Mouse (Mus musculus) adipocyte (in vitro differentiated cells): ENCODE measurements at regions not wholly inside any gene's neighbourhood (a gene's known extent, or its start where the extent isn't known, plus 50 kb on each side); places are given as distances from the start of the nearest gene placed in this dataset.
A peak's percentile ranks its signal among the peaks of the same experiment; 100 is the strongest.

Experiments used
- DNase-seq: peaks from one replicate; pipeline ENCODE4 v3.0.0-alpha.2; 2016; ENCODE audit warnings: low spot score

DNA sequence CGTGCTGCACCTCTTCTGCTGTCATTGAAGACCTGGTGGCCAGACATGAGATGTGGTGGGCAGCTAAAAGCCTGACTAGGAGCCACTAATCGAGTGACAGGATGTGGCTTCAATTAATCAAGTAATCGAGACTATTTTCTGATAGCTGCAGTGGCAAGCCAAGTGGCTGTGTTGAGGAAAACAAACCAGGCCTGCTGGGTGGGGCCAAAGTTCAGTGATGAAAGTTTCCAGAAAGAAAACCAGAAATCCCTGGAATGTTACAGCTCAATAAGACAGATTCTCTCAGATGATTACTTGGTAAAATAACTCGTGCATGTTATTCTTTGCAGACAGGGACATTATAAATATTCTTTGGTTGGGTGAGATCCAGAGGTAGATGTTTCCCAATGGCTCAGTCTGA is 564.4 kb upstream of the Tbl1xr1 start:
- DNase-seq, result no peak

DNA sequence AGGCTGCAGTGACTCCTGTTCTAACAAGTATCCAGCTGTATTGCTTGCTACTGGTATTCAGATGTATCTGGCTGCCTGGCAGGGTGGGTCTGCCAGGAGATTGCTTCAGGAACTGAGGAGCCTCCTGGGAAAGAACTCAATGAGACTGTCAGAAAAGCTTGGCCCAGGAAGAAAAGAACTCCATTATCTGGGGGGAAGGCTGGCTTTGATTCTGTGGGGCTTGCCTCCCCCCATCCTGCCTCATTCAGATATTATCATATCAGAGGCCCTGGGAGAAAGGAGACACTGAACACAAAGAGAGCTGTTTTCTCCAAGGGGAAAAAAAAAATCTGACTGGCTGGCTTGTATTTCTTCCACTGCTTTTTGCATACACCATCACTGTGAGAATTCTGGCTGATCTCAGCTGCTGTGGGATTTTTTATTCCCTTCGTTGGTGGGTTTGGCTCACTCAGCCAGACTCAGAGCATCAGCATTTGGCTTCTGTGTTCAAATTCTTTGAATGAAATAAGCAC is 552.0 kb upstream of the Tbl1xr1 start:
- peak; percentile 39 for DNase-seq

DNA sequence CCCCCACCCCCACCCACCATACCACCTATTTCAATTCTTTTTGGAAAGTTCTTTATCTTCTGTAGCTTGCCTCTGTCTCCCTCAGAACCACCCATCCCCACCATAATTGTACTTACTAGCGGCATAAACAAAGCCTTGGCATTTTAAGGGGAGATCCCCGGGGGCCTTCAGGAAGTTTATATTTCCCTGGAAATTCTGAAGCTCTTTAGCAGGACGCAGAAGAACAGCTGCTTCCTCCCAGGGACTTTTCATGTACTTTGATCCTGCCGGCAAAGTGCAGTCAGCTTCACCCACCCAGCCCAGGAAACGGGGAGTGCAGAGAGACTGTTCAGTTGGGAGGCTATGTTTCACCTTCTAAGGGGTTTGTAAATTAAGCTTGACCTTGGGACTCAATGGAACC is 545.6 kb upstream of the Tbl1xr1 start:
- DNase-seq, result no peak

DNA sequence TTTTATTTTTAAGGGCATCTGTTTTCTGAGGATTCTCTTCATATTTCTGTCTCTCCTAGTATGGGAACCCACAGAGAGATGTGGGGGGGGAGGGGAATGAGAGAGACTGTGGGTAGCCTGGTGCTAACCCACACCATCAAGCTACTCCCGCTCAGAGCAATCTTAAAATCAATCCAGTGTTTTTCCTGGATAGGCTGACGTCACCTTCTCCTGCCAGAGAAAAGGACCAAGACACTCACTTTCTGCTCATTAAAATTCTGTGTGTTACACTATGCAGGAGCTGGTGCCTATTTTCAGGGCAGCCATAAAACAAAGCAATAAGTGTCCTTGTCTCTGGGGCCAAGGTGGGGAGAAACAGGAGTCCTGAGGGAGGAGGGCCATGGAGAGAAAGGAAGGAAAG is 537.3 kb upstream of the Tbl1xr1 start:
- DNase-seq, result no peak

DNA sequence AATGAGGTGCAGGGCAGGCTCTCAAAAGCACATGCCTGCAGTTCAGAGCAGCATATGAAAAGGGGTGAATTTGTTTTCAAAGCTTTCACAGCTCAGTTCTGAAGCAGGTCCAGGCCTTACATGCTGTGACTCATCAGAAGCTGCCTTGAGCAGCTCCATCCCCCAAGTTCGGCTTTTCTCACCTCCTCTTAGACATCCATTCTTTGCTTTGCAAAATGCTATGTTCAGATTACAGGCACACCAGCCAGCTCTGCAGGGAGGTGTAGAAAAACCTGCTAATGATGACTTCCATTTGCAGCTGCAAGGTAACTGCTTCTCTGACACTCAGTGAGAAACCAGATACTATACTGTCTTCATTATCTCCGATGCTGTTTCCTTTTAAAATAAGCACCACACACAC is 532.0 kb upstream of the Tbl1xr1 start:
- no peak for DNase-seq

DNA sequence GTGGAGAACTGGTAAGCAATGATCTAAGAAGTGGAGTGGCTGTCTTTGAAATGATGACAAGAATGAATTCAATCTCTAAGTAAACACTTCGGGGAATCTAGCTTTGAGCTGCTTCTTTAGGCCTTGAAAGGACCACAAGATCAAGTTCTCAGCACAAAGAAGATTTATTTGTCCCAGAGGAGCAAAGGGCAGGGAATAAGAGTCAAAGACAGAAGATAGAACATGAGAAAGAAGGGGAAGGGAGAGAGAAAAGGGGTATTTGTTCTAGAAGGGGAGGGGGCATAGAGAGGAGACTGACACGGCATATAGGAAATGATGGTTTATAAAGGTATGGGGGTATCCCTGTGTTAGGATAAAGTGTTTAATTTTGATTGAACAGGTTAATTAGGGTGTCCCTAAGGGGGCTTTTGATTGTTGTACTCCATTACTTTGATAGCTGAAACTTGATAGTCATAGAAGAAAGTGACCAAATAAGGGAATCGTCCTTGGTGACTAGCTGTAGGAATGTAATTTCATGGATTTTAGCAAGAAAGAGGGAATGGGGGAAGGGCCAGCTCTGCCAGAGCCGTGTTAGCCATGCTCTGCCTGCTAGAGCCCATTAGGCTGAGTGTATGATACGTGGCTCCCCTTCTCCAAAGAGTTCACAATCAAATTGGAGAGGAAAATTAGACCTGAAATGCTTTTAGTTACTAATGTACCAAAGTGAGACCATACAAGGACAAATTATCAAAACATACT is 531.1 kb upstream of the Tbl1xr1 start:
- no peak for DNase-seq

DNA sequence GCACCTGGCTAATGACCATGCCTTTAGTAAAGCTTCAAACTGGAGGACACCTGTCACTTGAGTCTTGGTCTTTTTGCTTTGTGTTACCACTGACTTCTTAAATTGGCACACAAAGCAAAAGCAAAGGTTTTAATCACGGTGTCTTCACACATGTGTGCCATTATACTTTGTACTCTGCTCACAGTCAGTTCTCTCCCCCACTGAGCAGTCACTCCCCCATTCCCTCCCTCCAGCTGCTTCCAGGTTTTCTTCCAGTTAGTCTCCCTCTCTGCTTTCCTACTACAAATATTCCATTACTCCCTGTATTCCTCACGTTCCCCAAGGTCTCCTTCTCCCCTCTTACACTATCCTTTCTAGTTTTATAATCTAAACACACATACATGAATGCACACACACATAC is 530.0 kb upstream of the Tbl1xr1 start:
- DNase-seq, result no peak

DNA sequence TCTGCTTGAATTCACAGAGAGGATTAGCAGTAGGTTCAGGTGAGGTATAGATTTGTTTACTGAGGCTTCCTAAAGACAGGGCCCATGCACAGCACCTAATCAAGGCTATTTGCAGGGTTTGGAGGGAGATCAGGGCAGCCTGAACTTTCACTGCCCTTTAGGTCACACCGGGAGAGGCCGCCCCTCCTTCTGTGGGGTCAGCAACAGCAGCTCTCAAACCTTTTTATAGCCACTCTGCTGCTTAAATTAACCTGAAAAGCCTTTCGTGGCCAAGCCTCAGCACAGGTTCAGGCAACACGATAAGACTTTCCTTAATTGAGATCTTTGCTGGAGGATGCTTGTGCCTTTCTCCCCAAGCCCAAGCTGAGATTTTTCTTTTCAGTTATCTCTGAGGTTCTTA is 526.8 kb upstream of the Tbl1xr1 start:
- no peak for DNase-seq

DNA sequence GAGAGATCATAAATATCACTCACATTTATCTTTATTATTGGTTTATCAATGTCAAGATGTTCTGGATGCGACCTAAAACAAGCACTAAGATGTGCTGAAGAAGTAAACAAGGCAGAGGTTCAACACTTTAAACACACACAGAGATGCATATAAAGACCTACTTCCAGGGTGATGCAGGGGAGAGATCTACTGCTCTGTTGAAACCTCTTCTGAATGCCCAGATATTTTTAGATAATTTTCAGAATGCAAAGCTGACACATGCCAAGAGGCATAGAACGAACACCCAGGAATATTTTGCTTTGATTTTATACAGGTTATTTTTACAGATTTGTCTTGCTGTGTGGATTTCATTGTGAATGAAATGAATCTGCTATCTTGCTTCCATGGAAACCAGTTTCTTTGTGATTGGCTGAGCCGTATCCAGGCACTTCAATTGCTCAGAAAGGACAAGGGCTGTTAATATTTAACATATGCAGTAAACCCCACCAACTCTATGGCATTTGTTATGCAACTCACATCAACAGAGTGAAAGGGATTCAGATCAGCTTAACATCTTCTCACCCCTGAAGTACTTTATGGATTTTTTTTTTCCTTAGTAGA is 523.2 kb upstream of the Tbl1xr1 start:
- DNase-seq, result no peak

DNA sequence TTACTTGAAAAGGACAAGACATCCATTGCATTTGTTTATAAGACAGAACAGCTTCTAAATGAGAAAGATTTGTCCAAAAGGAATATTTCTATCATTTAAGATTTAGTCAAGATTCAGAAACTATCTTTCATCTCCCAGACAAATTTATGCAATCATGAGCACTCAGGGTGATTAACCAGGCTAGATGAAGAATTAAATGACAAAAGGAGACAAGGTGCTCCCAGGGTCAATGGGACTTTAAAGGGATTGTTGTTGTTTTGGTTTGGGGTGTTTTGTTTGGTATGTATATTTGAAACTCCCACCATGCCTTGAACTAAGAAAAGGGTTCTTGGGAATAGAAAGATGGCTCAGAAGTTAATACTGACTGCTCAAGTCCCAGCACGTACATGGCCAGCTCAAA is 522.6 kb upstream of the Tbl1xr1 start:
- no peak for DNase-seq

DNA sequence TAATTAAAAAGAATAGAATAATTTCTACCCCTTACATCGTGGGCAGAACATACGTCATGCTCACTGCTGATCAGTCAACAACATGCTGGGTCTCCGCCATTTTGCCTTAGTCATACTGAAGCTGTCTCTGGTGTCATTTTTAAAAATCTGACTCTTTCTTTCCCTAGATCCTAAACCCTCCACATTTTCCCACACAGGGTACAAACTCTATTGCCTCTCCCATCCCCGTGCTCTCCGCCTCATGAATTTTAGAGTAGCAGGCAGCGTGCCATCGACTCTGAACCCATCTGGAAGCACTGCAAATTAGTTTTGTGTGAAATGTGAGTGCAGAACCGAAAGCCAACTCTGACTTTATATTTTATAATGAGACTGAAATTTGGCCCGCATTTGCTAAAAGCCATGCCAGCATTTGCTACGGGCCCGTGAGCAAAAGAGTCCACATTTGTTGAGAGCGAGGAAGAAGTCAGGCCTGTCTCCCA is 518.5 kb upstream of the Tbl1xr1 start:
- DNase-seq, result peak; percentile 91

DNA sequence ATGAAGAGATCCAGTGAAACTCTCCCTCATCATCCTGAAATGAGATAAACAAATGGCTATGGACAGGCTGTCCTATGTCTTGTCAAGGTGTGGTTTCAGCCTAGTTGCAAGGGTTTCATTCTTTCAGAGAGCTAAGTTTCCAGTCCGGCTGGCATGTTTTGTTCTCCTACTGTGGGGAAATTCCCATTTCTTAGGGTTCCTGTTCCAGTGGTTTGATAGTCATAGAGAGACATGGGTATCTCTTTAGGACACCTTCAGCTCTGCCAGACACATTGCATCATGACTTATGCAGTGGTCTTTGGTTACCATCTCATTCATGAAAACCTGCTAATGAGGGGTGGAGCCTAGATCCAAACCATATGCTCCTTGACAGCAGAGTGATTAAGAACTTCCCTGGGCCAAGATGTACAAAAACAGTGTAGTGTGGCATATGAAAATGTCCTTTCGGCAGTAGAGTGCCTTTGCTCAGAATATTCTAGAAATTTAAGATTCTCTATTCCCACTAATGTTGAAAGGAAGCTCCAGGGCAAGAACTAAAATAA is 513.6 kb upstream of the Tbl1xr1 start:
- DNase-seq, result peak; percentile 29

DNA sequence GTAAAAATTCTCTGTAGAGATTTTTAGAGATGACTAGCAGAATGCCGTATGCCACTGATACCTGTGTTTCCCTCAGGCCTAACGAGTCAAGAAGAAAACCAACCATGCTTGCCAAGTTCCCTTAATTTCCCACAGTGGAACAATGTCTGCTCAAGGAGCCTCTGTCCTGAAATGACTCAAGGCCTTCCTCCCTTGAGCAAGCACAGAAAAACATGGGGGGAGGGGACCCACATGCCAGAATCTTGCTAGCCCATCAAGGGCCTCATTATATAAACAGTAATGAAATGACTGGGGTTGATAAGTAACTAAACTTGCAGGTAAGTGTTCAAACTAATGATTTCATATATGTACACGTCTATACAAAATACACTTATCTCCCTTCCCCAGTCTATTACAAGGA is 513.0 kb upstream of the Tbl1xr1 start:
- DNase-seq, result peak; percentile 76

DNA sequence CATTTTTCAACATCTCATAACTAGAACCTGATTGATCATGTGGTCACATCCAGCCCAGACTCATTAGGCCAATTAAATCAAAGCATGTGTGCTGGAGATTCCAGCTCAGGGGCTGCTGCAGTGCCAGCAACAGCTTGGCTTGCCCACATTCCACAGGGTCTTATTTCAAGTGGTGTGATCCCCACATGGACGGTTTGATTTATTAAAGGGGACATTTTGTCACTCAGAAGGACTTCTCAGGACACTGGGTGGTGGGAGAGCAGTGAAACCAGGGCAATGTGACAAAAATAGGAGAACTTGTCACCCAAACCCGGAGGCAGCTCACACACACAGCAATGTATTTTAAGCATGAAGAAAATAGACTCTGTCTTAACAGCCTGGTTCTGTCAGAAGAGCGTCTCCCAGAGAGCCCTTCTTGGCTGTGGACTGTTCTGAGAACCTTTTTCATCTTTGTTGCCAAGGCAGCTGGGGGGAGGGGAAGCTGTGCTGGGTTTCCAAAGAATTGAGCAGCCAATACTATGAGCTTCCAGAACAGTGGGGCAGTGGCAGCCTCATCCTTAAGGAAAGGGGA is 512.2 kb upstream of the Tbl1xr1 start:
- DNase-seq, result peak; percentile 87

DNA sequence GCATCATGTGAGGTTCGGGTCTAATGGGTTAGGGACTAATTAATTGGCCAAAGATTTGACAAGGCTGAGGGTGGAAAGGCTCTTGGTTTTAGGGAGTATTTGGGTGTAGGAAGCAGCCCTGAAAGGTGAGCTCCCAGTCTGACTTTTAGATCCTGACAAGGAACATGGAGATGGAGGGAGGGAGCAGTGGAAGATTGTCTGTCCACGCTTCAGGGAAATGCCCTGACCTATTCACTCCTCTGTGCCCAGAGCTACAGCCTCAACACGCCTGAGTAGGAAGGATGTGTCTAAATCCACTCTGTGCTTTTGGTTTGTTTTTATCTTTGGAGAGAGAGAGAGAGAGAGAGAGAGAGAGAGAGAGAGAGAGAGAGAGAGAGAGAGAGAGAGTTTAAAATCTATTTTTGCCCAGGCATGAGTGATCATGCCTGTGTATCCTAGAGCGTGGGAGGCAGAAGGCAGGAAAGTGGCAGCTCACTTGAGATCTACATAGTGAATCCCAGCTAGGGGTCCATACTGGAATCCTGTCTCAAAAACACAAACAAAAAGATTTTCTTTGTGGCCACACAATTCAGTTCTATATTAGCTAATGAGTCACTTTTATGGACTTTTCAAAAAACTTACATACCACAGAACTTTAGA is 511.5 kb upstream of the Tbl1xr1 start:
- DNase-seq, result peak; percentile 19

DNA sequence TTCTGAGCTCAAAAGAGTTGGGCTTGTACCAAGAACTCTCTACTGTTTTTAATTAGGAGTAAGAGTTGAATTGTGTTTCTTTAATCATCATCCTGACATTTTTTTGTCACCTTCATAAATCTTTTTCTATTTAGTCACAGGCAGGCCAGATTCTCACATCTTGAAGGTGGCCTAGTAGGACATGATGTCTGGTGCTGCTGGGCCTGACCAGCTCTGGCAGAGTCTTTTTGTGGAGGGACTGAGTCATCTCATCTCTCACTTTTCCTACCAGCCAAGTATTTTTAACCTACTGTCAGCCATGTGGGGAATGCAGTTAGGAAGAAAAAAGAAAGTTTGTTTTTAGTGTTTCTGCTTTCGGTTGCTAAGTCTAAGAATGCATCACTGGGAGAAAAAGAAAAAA is 506.7 kb upstream of the Tbl1xr1 start:
- no peak for DNase-seq

DNA sequence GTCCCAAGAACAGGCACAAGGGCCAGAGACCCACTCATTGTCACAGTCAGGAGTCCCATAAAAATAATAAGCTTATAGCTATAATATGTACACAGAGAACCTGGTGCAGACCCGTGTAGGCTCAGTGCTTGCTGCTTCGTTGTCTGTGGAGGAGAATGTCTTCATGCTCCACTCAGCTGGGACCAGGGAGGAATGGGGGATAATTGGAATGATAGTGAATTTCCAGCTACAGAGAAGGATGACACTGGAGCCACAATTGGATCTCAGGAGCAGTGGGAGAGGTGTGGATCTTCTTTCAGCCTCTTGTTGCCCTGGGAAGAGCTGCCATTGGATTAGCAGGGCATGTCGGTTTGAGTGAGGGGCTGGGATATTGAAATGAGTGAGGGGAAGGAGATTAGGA is 497.8 kb upstream of the Tbl1xr1 start:
- DNase-seq, result no peak

DNA sequence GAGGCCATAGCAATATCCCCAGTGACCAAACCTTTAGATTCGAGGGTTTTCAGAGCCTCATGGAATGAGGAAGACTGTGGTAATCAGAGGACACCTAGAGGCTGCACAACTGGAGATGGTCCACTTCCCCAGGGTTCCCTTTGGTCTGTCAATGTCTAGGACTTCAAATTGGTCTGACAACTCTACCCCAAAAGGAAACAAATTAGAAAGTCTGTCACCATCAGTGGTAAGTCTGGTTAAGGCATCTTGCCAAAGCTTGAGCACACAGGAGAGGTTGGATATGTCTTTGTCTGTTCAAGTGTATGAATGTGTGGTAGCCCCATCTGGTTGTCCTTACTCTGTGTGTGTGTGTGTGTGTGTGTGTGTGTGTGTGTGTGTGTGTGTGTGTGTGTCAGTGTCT is 494.3 kb upstream of the Tbl1xr1 start:
- no peak for DNase-seq

DNA sequence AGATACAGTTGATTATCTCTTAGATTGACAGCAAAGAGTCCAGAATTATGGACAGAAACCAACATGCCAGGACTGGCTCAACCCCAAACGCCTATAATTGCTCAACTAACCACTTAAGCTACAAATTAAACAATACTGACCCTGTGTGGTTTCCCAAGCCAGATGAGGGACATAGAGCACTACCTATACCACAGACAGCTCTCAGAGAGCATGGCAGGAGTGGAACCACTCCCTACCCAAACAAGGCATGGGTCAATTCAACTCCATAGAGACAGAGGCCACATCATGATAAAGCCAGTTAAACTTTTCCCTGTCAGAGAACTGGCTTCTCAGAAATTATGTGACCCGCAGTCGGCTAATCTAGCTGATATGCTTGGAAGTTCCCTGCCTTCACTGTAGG is 490.7 kb upstream of the Tbl1xr1 start:
- peak; percentile 36 for DNase-seq

DNA sequence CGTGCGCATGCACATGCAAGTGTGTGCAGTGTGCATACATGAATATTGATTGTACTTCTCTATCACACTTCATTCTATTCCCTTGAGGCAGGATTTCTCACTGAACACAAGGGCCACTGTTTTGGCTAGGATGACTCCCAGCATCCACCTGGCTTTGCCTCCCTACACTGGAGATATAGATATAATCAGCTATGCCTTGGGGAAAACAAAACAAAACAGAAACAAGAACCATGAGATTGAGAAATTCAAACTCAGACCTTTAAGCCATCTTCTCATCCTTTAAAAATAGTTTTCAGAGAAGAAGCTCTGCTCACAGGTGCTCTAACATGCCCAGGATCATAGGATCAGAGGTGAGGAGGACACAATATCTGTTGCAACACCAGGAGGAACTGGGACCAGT is 469.6 kb upstream of the Tbl1xr1 start:
- DNase-seq, result no peak

DNA sequence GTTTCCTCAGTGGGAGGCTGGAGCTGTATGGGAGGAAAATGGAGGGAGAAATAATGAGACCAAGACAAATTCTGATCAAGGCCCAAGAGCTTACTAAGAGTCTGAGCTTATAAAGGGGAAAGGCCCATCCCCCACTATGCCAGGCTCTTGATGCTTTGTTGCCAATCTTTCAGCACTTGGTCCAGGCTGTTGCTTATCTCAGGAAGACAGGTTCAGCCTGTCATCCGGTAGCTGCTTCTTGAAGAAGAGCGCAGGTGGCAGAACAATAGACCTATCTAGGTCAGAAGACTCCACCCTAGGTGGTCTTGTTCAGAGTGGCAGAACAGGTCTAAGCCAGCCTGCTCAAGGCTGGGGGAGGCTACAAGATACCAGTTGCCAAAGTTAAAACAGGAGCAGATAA is 466.2 kb upstream of the Tbl1xr1 start:
- no peak for DNase-seq

DNA sequence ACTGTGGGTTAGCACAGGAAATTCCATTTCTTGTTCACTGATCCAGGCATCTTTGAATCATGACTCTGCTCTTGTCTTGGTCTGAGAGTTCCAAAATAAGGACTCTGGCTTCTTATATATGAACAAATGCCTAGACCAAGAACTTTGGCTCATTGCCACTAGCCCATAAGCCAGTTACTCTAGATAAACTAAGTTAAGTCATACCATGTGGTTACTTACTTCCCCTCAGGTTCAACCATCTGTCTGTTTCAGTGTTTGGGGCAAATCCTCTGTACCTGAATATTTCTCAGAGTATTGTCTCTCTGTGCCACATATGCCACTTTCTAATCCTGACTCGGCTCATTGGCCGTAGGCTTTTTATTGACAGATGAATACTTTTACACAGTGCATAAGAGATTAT is 454.7 kb upstream of the Tbl1xr1 start:
- no peak for DNase-seq

DNA sequence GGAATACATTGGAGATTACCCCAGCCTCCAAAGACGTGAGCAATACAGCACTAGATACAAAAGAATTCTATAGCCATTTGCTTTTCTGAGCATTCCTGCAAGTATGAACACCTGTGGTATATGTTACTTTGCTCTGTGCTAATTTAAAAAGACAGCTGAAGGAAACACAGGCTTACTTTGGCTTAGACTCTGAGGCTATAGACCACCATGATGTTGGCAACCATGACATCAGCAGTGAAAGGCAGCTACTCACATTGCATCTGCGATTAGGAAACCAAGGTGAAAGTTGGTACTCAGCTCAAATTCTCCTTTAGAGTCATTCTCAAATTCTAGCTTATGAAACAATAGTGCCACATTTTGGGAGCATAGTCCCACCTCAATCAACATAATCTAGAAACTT is 451.4 kb upstream of the Tbl1xr1 start:
- DNase-seq, result no peak
